Mouse (Mus musculus): ENCODE data around the gene Ccdc18. TPM values are rescaled to one million over a fixed set of nuclear protein-coding genes. Genes with fewer than 3 reads are reported as not detected.
"Not testable (repeated sequence)": the region's sequence is repeated elsewhere in the genome, so short reads cannot be mapped to it uniquely, and the experiment has no call there.

Gene Ccdc18
- total RNA-seq (2014; rRNA removed) (0.18 and 0.87 TPM in 2 replicates), polyA plus RNA-seq (2012; rRNA removed) (0.06 TPM in 1 of 2 replicates, not detected in the other)

- Histone ChIP-seq H3K27me3 (ENCODE audit: control insufficient read depth, insufficient read depth, low read length) (no peaks in the 10 kb centered on the region), H3K27ac (replicated peaks; ENCODE audit: insufficient read depth, low read depth, low read length) (peak within 1 kb of the TSS; percentile 91), H3K9ac (ENCODE audit: low read depth, low read length) (peak within 1 kb of the TSS; percentile 95), H3K79me2 (ENCODE audit: control insufficient read depth, insufficient read depth, low read length) (peaks cover 3% of the 10 kb centered on the region; the same call in 1 of the 2 replicates), H3K4me3 (ENCODE audit: insufficient read depth, low read depth, low read length) (peak within 1 kb of the TSS; percentile 91), H3K36me3 (ENCODE audit: control insufficient read depth, insufficient read depth, low read length) (peaks cover 18% of the 10 kb centered on the region), H3K4me1 (ENCODE audit: control insufficient read depth, insufficient read depth, low read length) (peaks cover 7% of the 10 kb centered on the region)
- peak; percentile 88 for TF ChIP-seq POLR2A (IDR thresholded peaks at IDR 0.05; ENCODE audit: extremely low read depth, insufficient read depth, low read length)
- 0 out of 2 replicates have a peak, but pooled peaks have one; percentile 12 for TF ChIP-seq CTCF (IDR thresholded peaks at IDR 0.05; ENCODE audit: low read depth, low read length)
- under 1% methylated on average over 65 of the region's 65 CpGs for WGBS
- DNase-seq (ENCODE audit: extremely low read depth, low read depth, low spot score), result peak; percentile 96
Measured at GRCm38 (mm10) chr5:108132441-108133243, at the start of gene Ccdc18, which contains the start of gene Tmed5. Gene Ccdc18 (plus strand): TSS chr5:108132875. Gene Tmed5 (minus strand): TSS chr5:108132620.

- TF ChIP-seq CTCF (IDR thresholded peaks at IDR 0.05; ENCODE audit: low read depth, low read length) (peak; percentile 8; the same call in 1 of the 2 replicates), POLR2A (IDR thresholded peaks at IDR 0.05; ENCODE audit: extremely low read depth, insufficient read depth, low read length) (no peak)
- WGBS, result 98% methylated on average over 2 of the region's 2 CpGs
- H3K36me3 ChIP-seq (ENCODE audit: control insufficient read depth, insufficient read depth, low read length), result peaks cover 25% of the 10 kb centered on the region
Measured at GRCm38 (mm10) chr5:108085440-108085839, 47.2 kb upstream of the Ccdc18 start.

GRCm38 (mm10) chr5:108092731-108093130 lies 39.9 kb upstream of the Ccdc18 start:
- not testable (repeated sequence) for H3K27ac ChIP-seq (replicated peaks; ENCODE audit: insufficient read depth, low read depth, low read length); H3K27me3 ChIP-seq (ENCODE audit: control insufficient read depth, insufficient read depth, low read length); H3K9ac ChIP-seq (ENCODE audit: low read depth, low read length); H3K79me2 ChIP-seq (ENCODE audit: control insufficient read depth, insufficient read depth, low read length); H3K4me1 ChIP-seq (ENCODE audit: control insufficient read depth, insufficient read depth, low read length); H3K4me3 ChIP-seq (ENCODE audit: insufficient read depth, low read depth, low read length); DNase-seq (ENCODE audit: extremely low read depth, low read depth, low spot score)
- peaks cover 32% of the 10 kb centered on the region for H3K36me3 ChIP-seq (ENCODE audit: control insufficient read depth, insufficient read depth, low read length)
- 96% methylated on average over 8 of the region's 8 CpGs for WGBS

More at GRCm38 (mm10) chr5:108085440-108085839, 47.2 kb upstream of the Ccdc18 start:
- Histone ChIP-seq H3K27ac (replicated peaks; ENCODE audit: insufficient read depth, low read depth, low read length) (no peak overlapping the region), H3K79me2 (ENCODE audit: control insufficient read depth, insufficient read depth, low read length) (no peaks in the 10 kb centered on the region; the same call in 1 of the 2 replicates), H3K9ac (ENCODE audit: low read depth, low read length) (no peak overlapping the region), H3K4me3 (ENCODE audit: insufficient read depth, low read depth, low read length) (no peak overlapping the region), H3K27me3 (ENCODE audit: control insufficient read depth, insufficient read depth, low read length) (no peaks in the 10 kb centered on the region), H3K4me1 (ENCODE audit: control insufficient read depth, insufficient read depth, low read length) (no peaks in the 10 kb centered on the region)
- no peak for DNase-seq (ENCODE audit: extremely low read depth, low read depth, low spot score)

- H3K27ac ChIP-seq (replicated peaks; ENCODE audit: insufficient read depth, low read depth, low read length), result no peak overlapping the region
- H3K9ac ChIP-seq (ENCODE audit: low read depth, low read length), result no peak overlapping the region
- H3K79me2 ChIP-seq (ENCODE audit: control insufficient read depth, insufficient read depth, low read length), result no peaks in the 10 kb centered on the region
- TF ChIP-seq POLR2A (IDR thresholded peaks at IDR 0.05; ENCODE audit: extremely low read depth, insufficient read depth, low read length) (no peak), CTCF (IDR thresholded peaks at IDR 0.05; ENCODE audit: low read depth, low read length) (no peak)
- WGBS, result 95% methylated on average over 3 of the region's 3 CpGs
- no peak overlapping the region for H3K4me3 ChIP-seq (ENCODE audit: insufficient read depth, low read depth, low read length)
- H3K27me3 ChIP-seq (ENCODE audit: control insufficient read depth, insufficient read depth, low read length), result no peaks in the 10 kb centered on the region
- no peaks in the 10 kb centered on the region for H3K4me1 ChIP-seq (ENCODE audit: control insufficient read depth, insufficient read depth, low read length)
- no peak for DNase-seq (ENCODE audit: extremely low read depth, low read depth, low spot score)
- peaks cover 20% of the 10 kb centered on the region for H3K36me3 ChIP-seq (ENCODE audit: control insufficient read depth, insufficient read depth, low read length)
Measured at GRCm38 (mm10) chr5:108097676-108098075, 35.0 kb upstream of the Ccdc18 start.

GRCm38 (mm10) chr5:108100196-108100595 lies 32.5 kb upstream of the Ccdc18 start:
- no peaks in the 10 kb centered on the region for H3K79me2 ChIP-seq (ENCODE audit: control insufficient read depth, insufficient read depth, low read length)
- H3K27me3 ChIP-seq (ENCODE audit: control insufficient read depth, insufficient read depth, low read length), result no peaks in the 10 kb centered on the region
- H3K36me3 ChIP-seq (ENCODE audit: control insufficient read depth, insufficient read depth, low read length), result peaks cover 23% of the 10 kb centered on the region
- H3K27ac ChIP-seq (replicated peaks; ENCODE audit: insufficient read depth, low read depth, low read length), result no peak overlapping the region
- no peaks in the 10 kb centered on the region for H3K4me1 ChIP-seq (ENCODE audit: control insufficient read depth, insufficient read depth, low read length)
- TF ChIP-seq CTCF (IDR thresholded peaks at IDR 0.05; ENCODE audit: low read depth, low read length) (no peak), POLR2A (IDR thresholded peaks at IDR 0.05; ENCODE audit: extremely low read depth, insufficient read depth, low read length) (no peak)
- no peak overlapping the region for H3K4me3 ChIP-seq (ENCODE audit: insufficient read depth, low read depth, low read length)
- no peak overlapping the region for H3K9ac ChIP-seq (ENCODE audit: low read depth, low read length)
- DNase-seq (ENCODE audit: extremely low read depth, low read depth, low spot score), result no peak

- no peaks in the 10 kb centered on the region for H3K27me3 ChIP-seq (ENCODE audit: control insufficient read depth, insufficient read depth, low read length)
- no peak for DNase-seq (ENCODE audit: extremely low read depth, low read depth, low spot score)
- WGBS, result 86% methylated on average over 5 of the region's 5 CpGs
- H3K4me3 ChIP-seq (ENCODE audit: insufficient read depth, low read depth, low read length), result no peak overlapping the region
- H3K79me2 ChIP-seq (ENCODE audit: control insufficient read depth, insufficient read depth, low read length), result no peaks in the 10 kb centered on the region
- peaks cover 25% of the 10 kb centered on the region for H3K36me3 ChIP-seq (ENCODE audit: control insufficient read depth, insufficient read depth, low read length)
- H3K27ac ChIP-seq (replicated peaks; ENCODE audit: insufficient read depth, low read depth, low read length), result no peak overlapping the region
- H3K4me1 ChIP-seq (ENCODE audit: control insufficient read depth, insufficient read depth, low read length), result no peaks in the 10 kb centered on the region; the same call in 1 of the 2 replicates
- no peak for TF ChIP-seq POLR2A (IDR thresholded peaks at IDR 0.05; ENCODE audit: extremely low read depth, insufficient read depth, low read length)
- TF ChIP-seq CTCF (IDR thresholded peaks at IDR 0.05; ENCODE audit: low read depth, low read length), result no peak
- H3K9ac ChIP-seq (ENCODE audit: low read depth, low read length), result no peak overlapping the region
Measured at GRCm38 (mm10) chr5:108104306-108104705, 28.4 kb upstream of the Ccdc18 start.

Data from liver, adult 2 months (tissue).